Mouse (Mus musculus): Measurements from ENCODE around the gene Atrnl1.

DNA sequence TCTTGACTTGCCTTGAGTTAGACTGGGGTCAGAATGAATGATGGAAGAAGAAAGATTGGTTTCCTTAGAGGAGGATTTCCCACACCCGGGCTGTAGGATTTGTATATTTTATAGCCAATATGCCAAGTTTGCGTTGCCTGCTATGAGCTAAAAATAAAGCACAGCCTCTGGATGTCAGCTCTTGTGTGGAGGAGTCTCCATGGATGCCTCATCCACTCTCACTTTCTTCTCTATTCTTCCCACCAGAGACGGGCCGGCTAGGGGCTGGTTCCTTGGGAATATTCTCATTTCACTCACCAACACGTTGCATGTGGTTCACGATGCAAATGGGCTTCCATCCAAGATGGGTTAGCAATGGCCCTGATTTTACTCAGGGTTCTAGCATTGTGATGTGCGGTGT lies 540.4 kb downstream of the Atrnl1 start:
- no peak for TF ChIP-seq CTCF (IDR thresholded peaks at IDR 0.05; ENCODE audit: extremely low read depth, insufficient read depth, insufficient read length, insufficient replicate concordance)
- no peak for TF ChIP-seq POLR2A (IDR thresholded peaks at IDR 0.05; ENCODE audit: low read depth, low read length)
